Mouse (Mus musculus): ENCODE results near the gene Srgap3. TPM values are rescaled to one million over a fixed set of nuclear protein-coding genes. Genes with fewer than 3 reads are reported as not detected.

Srgap3 gene
- polyA plus RNA-seq, 1 experiment from 2014 or later, result 68.8 TPM

- ATAC-seq (ENCODE audit: low FRiP score, low TSS enrichment) (no peak), DNase-seq (no peak)
- no peaks in the 10 kb centered on the region for H3K9me3 ChIP-seq (ENCODE audit: control insufficient read depth, low read length)
- H3K9ac ChIP-seq (replicated peaks; ENCODE audit: low read length), result no peak overlapping the region
- H3K27ac ChIP-seq (replicated peaks; ENCODE audit: low read depth, low read length), result no peak overlapping the region
- no peaks in the 10 kb centered on the region for H3K27me3 ChIP-seq (ENCODE audit: control insufficient read depth, insufficient read depth, low read length)
- no peaks in the 10 kb centered on the region for H3K36me3 ChIP-seq (ENCODE audit: control insufficient read depth, insufficient read depth, low read length)
- peaks cover 2% of the 10 kb centered on the region; the same call in 1 of the 2 replicates for H3K4me1 ChIP-seq (ENCODE audit: control insufficient read depth, insufficient read depth, low read length)
- H3K4me2 ChIP-seq (ENCODE audit: low read length), result no peak overlapping the region
- H3K4me3 ChIP-seq (replicated peaks; ENCODE audit: low read depth, low read length), result no peak overlapping the region
- WGBS, result 88% methylated on average over 2 of the region's 2 CpGs
Measured at GRCm38 (mm10) chr6:112955773-112956172, 8.7 kb upstream of the Srgap3 start.

GRCm38 (mm10) chr6:112953905-112954304 is 6.8 kb upstream of the Srgap3 start:
- Histone ChIP-seq H3K4me2 (ENCODE audit: low read length) (no peak overlapping the region), H3K36me3 (ENCODE audit: control insufficient read depth, insufficient read depth, low read length) (no peaks in the 10 kb centered on the region), H3K9me3 (ENCODE audit: control insufficient read depth, low read length) (no peaks in the 10 kb centered on the region), H3K4me1 (ENCODE audit: control insufficient read depth, insufficient read depth, low read length) (peaks cover 7% of the 10 kb centered on the region; the same call in 1 of the 2 replicates), H3K4me3 (replicated peaks; ENCODE audit: low read depth, low read length) (no peak overlapping the region), H3K9ac (replicated peaks; ENCODE audit: low read length) (no peak overlapping the region), H3K27ac (replicated peaks; ENCODE audit: low read depth, low read length) (no peak overlapping the region), H3K27me3 (ENCODE audit: control insufficient read depth, insufficient read depth, low read length) (no peaks in the 10 kb centered on the region)
- no peak for DNase-seq
- ATAC-seq (ENCODE audit: low FRiP score, low TSS enrichment), result no peak
- 95% methylated on average over 7 of the region's 7 CpGs for WGBS

GRCm38 (mm10) chr6:112951254-112951653 is 4.2 kb upstream of the Srgap3 start:
- Histone ChIP-seq H3K36me3 (ENCODE audit: control insufficient read depth, insufficient read depth, low read length) (no peaks in the 10 kb centered on the region), H3K27ac (replicated peaks; ENCODE audit: low read depth, low read length) (no peak overlapping the region), H3K9ac (replicated peaks; ENCODE audit: low read length) (no peak overlapping the region), H3K4me2 (ENCODE audit: low read length) (no peak overlapping the region), H3K9me3 (ENCODE audit: control insufficient read depth, low read length) (no peaks in the 10 kb centered on the region), H3K4me1 (ENCODE audit: control insufficient read depth, insufficient read depth, low read length) (peaks cover 22% of the 10 kb centered on the region), H3K4me3 (replicated peaks; ENCODE audit: low read depth, low read length) (no peak overlapping the region), H3K27me3 (ENCODE audit: control insufficient read depth, insufficient read depth, low read length) (no peaks in the 10 kb centered on the region)
- ATAC-seq (ENCODE audit: low FRiP score, low TSS enrichment) (no peak), DNase-seq (peak; percentile 46)
- 86% methylated on average over 2 of the region's 2 CpGs for WGBS

- Histone ChIP-seq H3K27ac (replicated peaks; ENCODE audit: low read depth, low read length) (no peak overlapping the region), H3K9ac (replicated peaks; ENCODE audit: low read length) (no peak overlapping the region), H3K4me1 (ENCODE audit: control insufficient read depth, insufficient read depth, low read length) (peaks cover 22% of the 10 kb centered on the region), H3K36me3 (ENCODE audit: control insufficient read depth, insufficient read depth, low read length) (no peaks in the 10 kb centered on the region), H3K9me3 (ENCODE audit: control insufficient read depth, low read length) (no peaks in the 10 kb centered on the region), H3K4me3 (replicated peaks; ENCODE audit: low read depth, low read length) (no peak overlapping the region), H3K27me3 (ENCODE audit: control insufficient read depth, insufficient read depth, low read length) (no peaks in the 10 kb centered on the region), H3K4me2 (ENCODE audit: low read length) (no peak overlapping the region)
- ATAC-seq (ENCODE audit: low FRiP score, low TSS enrichment) (no peak), DNase-seq (no peak)
- WGBS, result 45% methylated on average over 8 of the region's 8 CpGs
Measured at GRCm38 (mm10) chr6:112950205-112951110, 3.4 kb upstream of the Srgap3 start.

- Histone ChIP-seq H3K9me3 (ENCODE audit: control insufficient read depth, low read length) (no peaks in the 10 kb centered on the region), H3K27ac (replicated peaks; ENCODE audit: low read depth, low read length) (no peak overlapping the region), H3K36me3 (ENCODE audit: control insufficient read depth, insufficient read depth, low read length) (no peaks in the 10 kb centered on the region), H3K4me3 (replicated peaks; ENCODE audit: low read depth, low read length) (no peak overlapping the region), H3K27me3 (ENCODE audit: control insufficient read depth, insufficient read depth, low read length) (no peaks in the 10 kb centered on the region), H3K9ac (replicated peaks; ENCODE audit: low read length) (no peak overlapping the region), H3K4me2 (ENCODE audit: low read length) (peak overlapping the region; percentile 12; the same call in 1 of the 2 replicates), H3K4me1 (ENCODE audit: control insufficient read depth, insufficient read depth, low read length) (peaks cover 21% of the 10 kb centered on the region)
- no peak for DNase-seq
- ATAC-seq (ENCODE audit: low FRiP score, low TSS enrichment), result no peak
- 17% methylated on average over 2 of the region's 2 CpGs for WGBS
Measured at GRCm38 (mm10) chr6:112949220-112949619, 2.2 kb upstream of the Srgap3 start.

- ATAC-seq (ENCODE audit: low FRiP score, low TSS enrichment), result no peak
- no peak overlapping the region for H3K4me3 ChIP-seq (replicated peaks; ENCODE audit: low read depth, low read length)
- H3K4me2 ChIP-seq (ENCODE audit: low read length), result no peak overlapping the region; the same call in 1 of the 2 replicates
- no peak for DNase-seq
- no peaks in the 10 kb centered on the region for H3K36me3 ChIP-seq (ENCODE audit: control insufficient read depth, insufficient read depth, low read length)
- no peak overlapping the region for H3K27ac ChIP-seq (replicated peaks; ENCODE audit: low read depth, low read length)
- H3K9me3 ChIP-seq (ENCODE audit: control insufficient read depth, low read length), result no peaks in the 10 kb centered on the region
- WGBS, result 70% methylated on average over 2 of the region's 2 CpGs
- no peaks in the 10 kb centered on the region for H3K27me3 ChIP-seq (ENCODE audit: control insufficient read depth, insufficient read depth, low read length)
- peaks cover 30% of the 10 kb centered on the region for H3K4me1 ChIP-seq (ENCODE audit: control insufficient read depth, insufficient read depth, low read length)
- H3K9ac ChIP-seq (replicated peaks; ENCODE audit: low read length), result no peak overlapping the region
Measured at GRCm38 (mm10) chr6:112948416-112948815, 1.4 kb upstream of the Srgap3 start.

- Histone ChIP-seq H3K9ac (replicated peaks; ENCODE audit: low read length) (peak overlapping the region; percentile 87), H3K27me3 (ENCODE audit: control insufficient read depth, insufficient read depth, low read length) (no peaks in the 10 kb centered on the region), H3K4me1 (ENCODE audit: control insufficient read depth, insufficient read depth, low read length) (peaks cover 46% of the 10 kb centered on the region), H3K9me3 (ENCODE audit: control insufficient read depth, low read length) (no peaks in the 10 kb centered on the region), H3K27ac (replicated peaks; ENCODE audit: low read depth, low read length) (peak overlapping the region; percentile 94), H3K36me3 (ENCODE audit: control insufficient read depth, insufficient read depth, low read length) (peaks cover 9% of the 10 kb centered on the region; the same call in 1 of the 2 replicates), H3K4me2 (ENCODE audit: low read length) (peak overlapping the region; percentile 84), H3K4me3 (replicated peaks; ENCODE audit: low read depth, low read length) (peak overlapping the region; percentile 63)
- DNase-seq (peak; percentile 74), ATAC-seq (ENCODE audit: low FRiP score, low TSS enrichment) (peak; percentile 9; the same call in 1 of the 2 replicates)
- 0% methylated on average over 12 of the region's 12 CpGs for WGBS
Measured at GRCm38 (mm10) chr6:112946021-112946811, 850 bp downstream of the Srgap3 start.

- Histone ChIP-seq H3K4me2 (ENCODE audit: low read length) (peak overlapping the region; percentile 84), H3K9ac (replicated peaks; ENCODE audit: low read length) (peak overlapping the region; percentile 87), H3K4me1 (ENCODE audit: control insufficient read depth, insufficient read depth, low read length) (peaks cover 55% of the 10 kb centered on the region), H3K27ac (replicated peaks; ENCODE audit: low read depth, low read length) (peak overlapping the region; percentile 94), H3K9me3 (ENCODE audit: control insufficient read depth, low read length) (no peaks in the 10 kb centered on the region), H3K4me3 (replicated peaks; ENCODE audit: low read depth, low read length) (peak overlapping the region; percentile 63), H3K36me3 (ENCODE audit: control insufficient read depth, insufficient read depth, low read length) (peaks cover 14% of the 10 kb centered on the region; the same call in 1 of the 2 replicates), H3K27me3 (ENCODE audit: control insufficient read depth, insufficient read depth, low read length) (no peaks in the 10 kb centered on the region)
- DNase-seq (peak; percentile 67), ATAC-seq (ENCODE audit: low FRiP score, low TSS enrichment) (peak; percentile 26; the same call in 1 of the 2 replicates)
- WGBS, result 1% methylated on average over 14 of the region's 14 CpGs
Measured at GRCm38 (mm10) chr6:112945181-112945751, 1.8 kb downstream of the Srgap3 start.

Measured in midbrain, embryonic 14.5 days (tissue).